8 mouse cellular contexts compared by ENCODE assay signal in genomic region chr11:6065551-6066121, GRCm38 (mm10). TPM values are rescaled to one million over a fixed set of nuclear protein-coding genes. Genes with fewer than 3 reads are reported as not detected.
DNase-seq lines count a peak whose midpoint lies in the region; ATAC-seq and TF ChIP-seq lines count a peak whose summit lies in the region.
"Had no signal": no experiment of that assay in that cellular context is flagged by ENCODE, and none has a peak within 500 bp of the region (broad histone marks: within the 10 kb centered on the region; RNA-seq: fewer than 3 reads in every experiment).

No protein-coding gene starts in this region.

- no peak for ATAC-seq in megakaryocyte, adult 5-6 weeks (ENCODE audit: poor library complexity, severe bottlenecking)
- ATAC-seq in embryonic facial prominence, embryonic 12.5 days (ENCODE audit: insufficient number of reproducible peaks, insufficient read depth, low FRiP score, low TSS enrichment) = 0 out of 2 replicates have a peak, but pooled peaks have one; percentile 37
- ATAC-seq in hindbrain, postnatal 0 days = peak; percentile 87
- no peak for ATAC-seq in liver, embryonic 15.5 days (ENCODE audit: insufficient read depth)

- under 1% methylated on average over 89 of the region's 95 CpGs for WGBS in embryonic facial prominence, embryonic 12.5 days
- WGBS in hindbrain, postnatal 0 days = 2% methylated on average over 55 of the region's 95 CpGs
- 1% methylated on average over 80 of the region's 95 CpGs for WGBS in liver, embryonic 15.5 days (ENCODE audit: insufficient replicate concordance)
- 2% methylated on average over 85 of the region's 95 CpGs for WGBS in small intestine, adult 2 months

- no peak overlapping the region for H3K27ac ChIP-seq in embryonic facial prominence, embryonic 12.5 days
- H3K27ac ChIP-seq in hindbrain, postnatal 0 days = peak overlapping the region; percentile 94
- no peak overlapping the region for H3K27ac ChIP-seq in liver, embryonic 15.5 days (replicated peaks)
- H3K27ac ChIP-seq in small intestine, adult 2 months (ENCODE audit: insufficient read depth, low read depth, low read length) = no peak overlapping the region

- H3K9ac ChIP-seq in embryonic facial prominence, embryonic 12.5 days = peak overlapping the region; percentile 51
- H3K9ac ChIP-seq in hindbrain, postnatal 0 days (replicated peaks; ENCODE audit: low read length) = peak overlapping the region; percentile 89
- no peak overlapping the region for H3K9ac ChIP-seq in liver, embryonic 15.5 days

- no peak for TF ChIP-seq POLR2A in small intestine, adult 2 months (IDR thresholded peaks at IDR 0.05; ENCODE audit: low read depth, low read length)

- peaks cover 97% of the 10 kb centered on the region for H3K27me3 ChIP-seq in megakaryocyte, embryonic 14.5 days (replicated peaks)
- peaks cover 84% of the 10 kb centered on the region for H3K27me3 ChIP-seq in embryonic facial prominence, embryonic 12.5 days
- H3K27me3 ChIP-seq in hindbrain, postnatal 0 days (ENCODE audit: insufficient read depth, low read length) = peaks cover 14% of the 10 kb centered on the region; the same call in 1 of the 2 replicates
- peaks cover 83% of the 10 kb centered on the region for H3K27me3 ChIP-seq in liver, embryonic 15.5 days
- peaks cover 49% of the 10 kb centered on the region for H3K27me3 ChIP-seq in small intestine, adult 2 months (ENCODE audit: control insufficient read depth, insufficient read depth, low read length)

- peak overlapping the region; percentile 85 for H3K4me3 ChIP-seq in megakaryocyte, embryonic 14.5 days (replicated peaks)
- H3K4me3 ChIP-seq in embryonic facial prominence, embryonic 12.5 days = peak overlapping the region; percentile 54
- peak overlapping the region; percentile 77 for H3K4me3 ChIP-seq in hindbrain, postnatal 0 days (ENCODE audit: low read length)
- H3K4me3 ChIP-seq in liver, embryonic 15.5 days (replicated peaks) = peak overlapping the region; percentile 42
- H3K4me3 ChIP-seq in small intestine, adult 2 months (ENCODE audit: low read depth, low read length) = peak overlapping the region; percentile 57
- H3K4me3 ChIP-seq: myocyte had no signal

- no peak for TF ChIP-seq CTCF in hindbrain, postnatal 0 days (IDR thresholded peaks at IDR 0.05; ENCODE audit: low read depth)
- no peak for TF ChIP-seq CTCF in small intestine, adult 2 months (IDR thresholded peaks at IDR 0.05; ENCODE audit: extremely low read depth, insufficient read length, insufficient replicate concordance, low read depth, low read length)

- H3K9me3 ChIP-seq in megakaryocyte, embryonic 14.5 days = no peaks in the 10 kb centered on the region
- no peaks in the 10 kb centered on the region for H3K9me3 ChIP-seq in embryonic facial prominence, embryonic 12.5 days
- no peaks in the 10 kb centered on the region for H3K9me3 ChIP-seq in hindbrain, postnatal 0 days (ENCODE audit: low read length)
- no peaks in the 10 kb centered on the region for H3K9me3 ChIP-seq in liver, embryonic 15.5 days (replicated peaks)

- DNase-seq in hindbrain, postnatal 0 days (ENCODE audit: low spot score) = peak; percentile 93
- no peak for DNase-seq in thymus, postnatal 14 days

- H3K4me1 ChIP-seq in megakaryocyte, embryonic 14.5 days = peaks cover 31% of the 10 kb centered on the region
- peaks cover 13% of the 10 kb centered on the region for H3K4me1 ChIP-seq in embryonic facial prominence, embryonic 12.5 days
- peaks cover 12% of the 10 kb centered on the region for H3K4me1 ChIP-seq in hindbrain, postnatal 0 days (ENCODE audit: insufficient read depth, low read length)
- H3K4me1 ChIP-seq in liver, embryonic 15.5 days (replicated peaks) = peaks cover 5% of the 10 kb centered on the region; the same call in 1 of the 2 replicates
- H3K4me1 ChIP-seq in small intestine, adult 2 months (ENCODE audit: control insufficient read depth, insufficient read depth, insufficient read length, low read length) = peaks cover 3% of the 10 kb centered on the region; the same call in 1 of the 2 replicates

- no peaks in the 10 kb centered on the region for H3K36me3 ChIP-seq in megakaryocyte, embryonic 14.5 days (replicated peaks; ENCODE audit: low read length)
- no peaks in the 10 kb centered on the region for H3K36me3 ChIP-seq in embryonic facial prominence, embryonic 12.5 days
- H3K36me3 ChIP-seq in hindbrain, postnatal 0 days (ENCODE audit: insufficient read depth, low read length) = no peaks in the 10 kb centered on the region
- H3K36me3 ChIP-seq in liver, embryonic 15.5 days (replicated peaks) = no peaks in the 10 kb centered on the region
- H3K36me3 ChIP-seq in small intestine, adult 2 months (ENCODE audit: control insufficient read depth, insufficient read depth, low read length) = no peaks in the 10 kb centered on the region

- H3K4me2 ChIP-seq in embryonic facial prominence, embryonic 12.5 days (replicated peaks) = peak overlapping the region; percentile 95
- H3K4me2 ChIP-seq in hindbrain, postnatal 0 days (ENCODE audit: low read depth, low read length) = peak overlapping the region; percentile 64
- peak overlapping the region; percentile 63 for H3K4me2 ChIP-seq in liver, embryonic 15.5 days

RNA-seq across cellular contexts. Expression of gene Camk2b, which starts 0.5 kb away (rescaled TPM):
- 0.11 TPM in 1 of 2 replicates, not detected in the other for polyA plus RNA-seq in megakaryocyte, embryonic 14.5 days (2012; ENCODE audit: insufficient read depth, low replicate concordance)
- 0.38 and 0.71 TPM in 2 replicates for total RNA-seq in megakaryocyte, adult 5-6 weeks (2015)
- total RNA-seq in megakaryocyte, adult 5-6 weeks (2017) = 0.59 and 1.3 TPM in 2 replicates
- 2.4 and 2.6 TPM in 2 replicates for polyA plus RNA-seq in embryonic facial prominence, embryonic 12.5 days (2016; fragmentation: Nextera tagmentation; extraction: Ambion mirVana)
- total RNA-seq in hindbrain, postnatal 0 days (2014; rRNA removed) = 188 and 212 TPM in 2 replicates
- 160 and 165 TPM in 2 replicates for polyA plus RNA-seq in hindbrain, postnatal 0 days (2015; fragmentation: Nextera tagmentation; extraction: Ambion mirVana)
- 1.1 and 1.3 TPM in 2 replicates for polyA plus RNA-seq in liver, embryonic 15.5 days (2015; fragmentation: Nextera tagmentation; extraction: Ambion mirVana)
- polyA plus RNA-seq in small intestine, adult 2 months (2012; rRNA removed) = 1.2 and 8.1 TPM in 2 replicates

Comparison
In these comparisons a context has a peak if more than half of its experiments do, and no peak if none do; other contexts are left out.
1. ATAC-seq: peak in embryonic facial prominence, embryonic 12.5 days (single experiment) and hindbrain, postnatal 0 days (single experiment); none in megakaryocyte, adult 5-6 weeks (single experiment) and liver, embryonic 15.5 days (single experiment).
2. RNA of gene Camk2b, which starts 0.5 kb away (polyA plus RNA-seq): 160 to 165 TPM in hindbrain, postnatal 0 days; 1.2 to 8.1 TPM in small intestine, adult 2 months, 2.4 to 2.6 TPM in embryonic facial prominence, embryonic 12.5 days, 1.1 to 1.3 TPM in liver, embryonic 15.5 days and 0.11 TPM in megakaryocyte, embryonic 14.5 days; every median in the first group is over 10 times any median in the second.
3. Peak in every context shown above with its lines, with median percentiles within 50 percentile points of each other: H3K4me3 ChIP-seq and H3K4me2 ChIP-seq.